Comparison of ENCODE assay signal across 38 mouse cellular contexts in the genomic region with DNA sequence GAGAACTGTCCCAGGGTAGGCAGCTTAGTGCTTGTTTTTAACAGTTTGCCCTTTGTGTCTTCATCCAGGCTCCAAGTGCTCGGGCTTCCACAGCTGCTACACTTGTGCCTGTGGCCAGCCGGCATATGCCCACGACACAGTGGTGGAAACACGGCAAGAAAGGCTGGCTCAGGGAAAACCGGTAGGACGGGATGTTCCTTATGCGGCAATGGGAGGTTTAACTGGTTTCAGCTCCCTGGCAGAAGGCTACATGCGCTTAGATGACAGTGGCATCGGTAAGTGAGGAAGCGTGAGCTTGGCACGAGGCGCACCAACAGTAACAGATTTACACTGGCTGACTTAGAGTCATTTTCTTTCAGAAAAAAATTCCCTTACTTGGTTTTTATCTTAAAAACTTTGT. TPM values are rescaled to one million over a fixed set of nuclear protein-coding genes. Genes with fewer than 3 reads are reported as not detected.
DNase-seq lines count a peak whose midpoint lies in the region; ATAC-seq and TF ChIP-seq lines count a peak whose summit lies in the region.
"Had no signal": no experiment of that assay in that cellular context is flagged by ENCODE, and none has a peak within 500 bp of the region (broad histone marks: within the 10 kb centered on the region; RNA-seq: fewer than 3 reads in every experiment).

No protein-coding gene starts in this region.

- no peak for TF ChIP-seq POLR2A in limb, embryonic 14.5 days (IDR thresholded peaks at IDR 0.05; ENCODE audit: borderline replicate concordance, extremely low read depth, insufficient read depth, insufficient read length)

- peak; percentile 6 for DNase-seq in limb, embryonic 14.5 days (ENCODE audit: low spot score)
- DNase-seq in limb, embryonic 10.5 days (ENCODE audit: low spot score): no peak
- peak; percentile 27 to 37 for DNase-seq in urinary bladder, adult 18-20 months (ENCODE audit: low spot score in 2 of 2)
- no peak for DNase-seq in urinary bladder, postnatal 4 days (ENCODE audit: low spot score in 2 of 2)
- DNase-seq in lung, postnatal 36 days: peak; percentile 43
- DNase-seq in urinary bladder, postnatal 36 days (ENCODE audit: low spot score in 2 of 2): peak; percentile 32 to 33
- no peak for DNase-seq in gastrocnemius, adult 8-10 months (ENCODE audit: low spot score in 2 of 2)
- DNase-seq: adrenal gland, adult 2 months; adrenal gland, postnatal 36 days; cerebellum, adult 2 months; cerebellum, postnatal 36 days; gastrocnemius, postnatal 36 days; heart, postnatal 14 days; kidney, adult 11 months; kidney, postnatal 14 days; left cerebral cortex, postnatal 4 days; liver; right cerebral cortex, adult 18-20 months; spleen, adult 18-20 months; thymus, adult 18-20 months; thymus, postnatal 25 days had no signal

- no peaks in the 10 kb centered on the region for H3K9me3 ChIP-seq in limb, embryonic 14.5 days (ENCODE audit: control insufficient read depth, low read length)
- H3K9me3 ChIP-seq in limb, embryonic 10.5 days (replicated peaks): no peaks in the 10 kb centered on the region
- H3K9me3 ChIP-seq: embryonic facial prominence, embryonic 12.5 days; hindbrain, embryonic 10.5 days; hindbrain, embryonic 15.5 days; midbrain, embryonic 12.5 days; neural tube, embryonic 12.5 days had no signal

- H3K36me3 ChIP-seq in limb, embryonic 14.5 days (ENCODE audit: control insufficient read depth, insufficient read depth, low read length): peaks cover 6% of the 10 kb centered on the region; the same call in 1 of the 2 replicates
- H3K36me3 ChIP-seq in limb, embryonic 10.5 days: no peaks in the 10 kb centered on the region
- H3K36me3 ChIP-seq: hindbrain, embryonic 15.5 days; midbrain, embryonic 12.5 days; neural tube, embryonic 12.5 days had no signal

- no peak overlapping the region for H3K4me3 ChIP-seq in limb, embryonic 14.5 days (replicated peaks; ENCODE audit: low read length)
- no peak overlapping the region for H3K4me3 ChIP-seq in limb, embryonic 10.5 days
- H3K4me3 ChIP-seq: embryonic facial prominence, embryonic 12.5 days; hindbrain, embryonic 10.5 days; hindbrain, embryonic 15.5 days; megakaryocyte, embryonic 14.5 days; midbrain, embryonic 12.5 days; myocyte; neural tube, embryonic 12.5 days had no signal

- 65% methylated on average over 12 of the region's 12 CpGs for WGBS in limb, embryonic 14.5 days
- 66% methylated on average over 12 of the region's 12 CpGs for WGBS in limb, embryonic 10.5 days

- no peak for ATAC-seq in limb, embryonic 14.5 days (ENCODE audit: low FRiP score, low read depth)
- ATAC-seq: activated CD4-positive, CD25-positive, alpha-beta regulatory T cell, adult 4 months; inflammation-experienced regulatory T-cells, adult 6 months had no signal

- H3K9ac ChIP-seq in limb, embryonic 14.5 days (ENCODE audit: low read depth, low read length, severe bottlenecking): no peak overlapping the region
- H3K9ac ChIP-seq: embryonic facial prominence, embryonic 12.5 days; hindbrain, embryonic 15.5 days; liver, embryonic 14.5 days; midbrain, embryonic 12.5 days; neural tube, embryonic 12.5 days had no signal

- no peaks in the 10 kb centered on the region for H3K4me1 ChIP-seq in limb, embryonic 14.5 days (ENCODE audit: control insufficient read depth, insufficient read depth, low read length)
- H3K4me1 ChIP-seq in limb, embryonic 10.5 days: no peaks in the 10 kb centered on the region
- H3K4me1 ChIP-seq: embryonic facial prominence, embryonic 12.5 days; hindbrain, embryonic 15.5 days; megakaryocyte, embryonic 14.5 days; midbrain, embryonic 12.5 days; neural tube, embryonic 12.5 days had no signal

- no peak overlapping the region for H3K4me2 ChIP-seq in limb, embryonic 14.5 days (replicated peaks; ENCODE audit: low read depth, low read length, severe bottlenecking)
- H3K4me2 ChIP-seq: embryonic facial prominence, embryonic 12.5 days; hindbrain, embryonic 15.5 days; midbrain, embryonic 12.5 days; neural tube, embryonic 12.5 days had no signal

- H3K27ac ChIP-seq in limb, embryonic 14.5 days (replicated peaks; ENCODE audit: low read depth, low read length): no peak overlapping the region
- H3K27ac ChIP-seq in limb, embryonic 10.5 days: no peak overlapping the region
- H3K27ac ChIP-seq: embryonic facial prominence, embryonic 12.5 days; hindbrain, embryonic 10.5 days; hindbrain, embryonic 15.5 days; liver, embryonic 14.5 days; midbrain, embryonic 12.5 days; neural tube, embryonic 12.5 days had no signal

- H3K27me3 ChIP-seq in limb, embryonic 14.5 days (ENCODE audit: control insufficient read depth, insufficient read depth, low read length): no peaks in the 10 kb centered on the region
- no peaks in the 10 kb centered on the region for H3K27me3 ChIP-seq in limb, embryonic 10.5 days (ENCODE audit: low read depth, poor library complexity, severe bottlenecking)
- H3K27me3 ChIP-seq: CH12.LX; embryonic facial prominence, embryonic 12.5 days; hindbrain, embryonic 15.5 days; megakaryocyte, embryonic 14.5 days; midbrain, embryonic 12.5 days; neural tube, embryonic 12.5 days had no signal

RNA-seq across cellular contexts. Expression of gene Fam221a, which starts 10.8 kb away (rescaled TPM):
- 15.2 and 15.7 TPM in 2 replicates for polyA plus RNA-seq in limb, embryonic 14.5 days (2012; rRNA removed)
- polyA plus RNA-seq in limb, embryonic 14.5 days (2014; fragmentation: Nextera tagmentation; extraction: Ambion mirVana): 6.9 and 10.2 TPM in 2 replicates
- polyA plus RNA-seq in limb, embryonic 10.5 days (2016; fragmentation: Nextera tagmentation; extraction: Ambion mirVana): 3.9 and 4.6 TPM in 2 replicates
- total RNA-seq in gastrocnemius, adult 8-10 months (2022): under 1 TPM in 1 of 4 experiments, not detected in 3; 0.51 TPM
- total RNA-seq: CH12.LX; gastrocnemius, adult 18-20 months had no signal

RNA-seq across cellular contexts. Expression of gene Stk31, which starts 17.1 kb away (rescaled TPM):
- 0.04 and 0.08 TPM in 2 replicates for polyA plus RNA-seq in limb, embryonic 14.5 days (2012; rRNA removed)
- not detected in 2 replicates for polyA plus RNA-seq in limb, embryonic 14.5 days (2014; fragmentation: Nextera tagmentation; extraction: Ambion mirVana)
- polyA plus RNA-seq in limb, embryonic 10.5 days (2016; fragmentation: Nextera tagmentation; extraction: Ambion mirVana): not detected in 2 replicates
- under 1 TPM in 1 of 4 experiments, not detected in 3; 0.16 TPM for total RNA-seq in gastrocnemius, adult 8-10 months (2022)
- total RNA-seq: CH12.LX; gastrocnemius, adult 18-20 months; midbrain, postnatal 0 days had no signal
- polyA plus RNA-seq: activated CD4-positive, CD25-positive, alpha-beta regulatory T cell, adult 4 months; adrenal gland, adult 2 months; C2C12; heart, embryonic 14.5 days; hindbrain, embryonic 10.5 days; hindbrain, embryonic 15.5 days; inflammation-experienced regulatory T-cells, adult 6 months; kidney, embryonic 14.5 days; liver, embryonic 14.5 days; midbrain, embryonic 12.5 days; midbrain, postnatal 0 days; myocyte; neural tube, embryonic 12.5 days; stomach, embryonic 16.5 days had no signal

RNA-seq across cellular contexts. Expression of gene Ccdc126, which starts 59.3 kb away (rescaled TPM):
- polyA plus RNA-seq in limb, embryonic 14.5 days (2012; rRNA removed): 5.6 and 7.2 TPM in 2 replicates
- polyA plus RNA-seq in limb, embryonic 14.5 days (2014; fragmentation: Nextera tagmentation; extraction: Ambion mirVana): 11.2 and 12.2 TPM in 2 replicates
- 4.3 and 5.2 TPM in 2 replicates for polyA plus RNA-seq in limb, embryonic 10.5 days (2016; fragmentation: Nextera tagmentation; extraction: Ambion mirVana)
- 1 to 10 TPM; 1.6 to 2.2 (median 1.8) TPM for total RNA-seq in gastrocnemius, adult 8-10 months (2022)

Comparison
In these comparisons a context has a peak if more than half of its experiments do, and no peak if none do; other contexts are left out.
1. DNase-seq: peak in limb, embryonic 14.5 days (single experiment), urinary bladder, adult 18-20 months (2 of 2), lung, postnatal 36 days (single experiment) and urinary bladder, postnatal 36 days (2 of 2); none in limb, embryonic 10.5 days (single experiment), urinary bladder, postnatal 4 days (0 of 2) and gastrocnemius, adult 8-10 months (0 of 2).